Mouse (Mus musculus) ES-Bruce4 (cell line): ENCODE results near the gene Gm17617. TPM values are rescaled to one million over a fixed set of nuclear protein-coding genes. Genes with fewer than 3 reads are reported as not detected.
"Not testable (repeated sequence)": the region's sequence is repeated elsewhere in the genome, so short reads cannot be mapped to it uniquely, and the experiment has no call there.

ENCODE experiments used
- H3K27ac ChIP-seq: 2 replicates; pipeline ENCODE4 v1.5.1; 2012; ENCODE audit warnings: low read length, inconsistent platforms; ENCODE audit not compliant: insufficient read depth
- H3K27me3 ChIP-seq: 2 replicates; pipeline ENCODE4 v1.6.1; 2012; ENCODE audit warnings: mild to moderate bottlenecking, low read length, inconsistent platforms; ENCODE audit not compliant: control insufficient read depth, poor library complexity, insufficient read depth, severe bottlenecking
- H3K36me3 ChIP-seq: 2 replicates; pipeline ENCODE4 v1.6.1; 2012; ENCODE audit warnings: inconsistent platforms, mild to moderate bottlenecking, low read length, moderate library complexity; ENCODE audit not compliant: control insufficient read depth, poor library complexity, insufficient read depth, severe bottlenecking
- H3K4me1 ChIP-seq: one replicate; pipeline ENCODE4 v1.8.1; 2011; ENCODE audit warnings: low read length; ENCODE audit not compliant: control insufficient read depth, insufficient read depth
- H3K4me3 ChIP-seq: 2 replicates; pipeline ENCODE4 v1.5.1; 2011; ENCODE audit warnings: low read depth, mild to moderate bottlenecking, low read length
- H3K9ac ChIP-seq: 2 replicates; pipeline ENCODE4 v1.6.1; 2012; ENCODE audit warnings: low read depth, mild to moderate bottlenecking, inconsistent platforms; ENCODE audit not compliant: poor library complexity, severe bottlenecking
- H3K9me3 ChIP-seq: replicated peaks from 2 replicates; pipeline ENCODE4 v1.6.1; 2012; ENCODE audit warnings: mild to moderate bottlenecking, low read length, inconsistent platforms; ENCODE audit not compliant: control insufficient read depth, poor library complexity, insufficient read depth, severe bottlenecking
- CTCF ChIP-seq: IDR thresholded peaks from one replicate; pipeline ENCODE4 v1.8.1; 2011; ENCODE audit warnings: low read depth, low read length
- EP300 ChIP-seq: IDR thresholded peaks from 2 replicates; pipeline ENCODE4 v1.6.1; 2011; ENCODE audit warnings: low read depth, low read length; ENCODE audit not compliant: insufficient read depth
- POLR2A ChIP-seq: IDR thresholded peaks from one replicate; pipeline ENCODE4 v1.8.1; 2011; ENCODE audit warnings: low read length; ENCODE audit not compliant: insufficient read depth
- polyA plus RNA-seq: library from polyadenylated mRNA; stranded (reverse); fragments of >200 nt; gene quantifications from 2 replicates; pipeline ENCODE4 v1.2.4, GENCODE M21; 2011; ENCODE audit warnings: low read depth; ENCODE audit not compliant: missing spikeins, insufficient read depth, insufficient read length

Gm17617 gene
- polyA plus RNA-seq, 1 experiment: not detected

DNA sequence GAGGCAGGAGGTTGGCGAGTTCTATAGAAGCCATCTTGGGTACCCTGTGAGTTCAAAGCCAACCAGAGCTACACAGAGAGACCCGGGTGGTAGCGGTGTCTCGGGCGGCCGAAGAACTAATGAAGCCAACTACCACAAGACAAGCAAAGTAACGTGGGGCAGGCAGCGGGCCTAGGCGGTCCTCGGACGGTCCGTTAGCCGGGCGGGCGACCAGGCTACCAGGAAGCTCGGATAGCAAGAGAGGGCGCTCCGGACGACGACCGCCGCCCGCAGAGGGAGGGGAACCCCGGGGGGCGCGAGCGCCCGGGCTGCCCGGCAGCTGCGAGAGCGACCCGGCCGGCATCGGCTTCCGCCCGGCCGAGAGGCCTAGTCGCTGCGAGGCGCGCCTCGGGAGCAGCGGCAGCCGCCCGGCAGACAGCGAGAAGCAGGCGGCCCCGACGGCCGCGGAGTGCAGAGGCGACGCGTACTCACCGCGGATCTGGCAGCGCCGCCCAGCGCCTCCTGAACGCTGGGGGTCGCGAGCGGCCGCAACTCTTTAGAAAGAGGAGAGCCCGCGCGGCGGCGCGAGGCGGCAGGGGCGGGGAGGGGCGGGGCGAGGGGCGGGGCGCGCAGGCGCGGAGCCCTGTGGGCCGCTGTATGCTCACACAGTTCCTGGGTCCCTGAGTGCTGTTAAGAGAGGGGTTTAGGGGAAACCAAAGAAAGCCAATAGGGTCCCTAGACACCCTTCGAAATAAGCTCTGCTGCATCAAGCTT, 33.4 kb downstream of the Gm17617 start, which contains the start of gene Uimc1:
Gene Uimc1 (minus strand): TSS at position 575 of the 753 bp plus-strand sequence.
- Histone ChIP-seq H3K27ac (no peak within 1 kb of the TSS), H3K9ac (peak within 1 kb of the TSS; percentile 82), H3K4me3 (peak within 1 kb of the TSS; percentile 74), H3K36me3 (no peaks in the 10 kb centered on the region), H3K9me3 (peaks cover 3% of the 10 kb centered on the region; the same call in 1 of the 2 replicates), H3K4me1 (no peaks in the 10 kb centered on the region), H3K27me3 (no peaks in the 10 kb centered on the region)
- TF ChIP-seq CTCF (peak; percentile 7), POLR2A (no peak)

DNA sequence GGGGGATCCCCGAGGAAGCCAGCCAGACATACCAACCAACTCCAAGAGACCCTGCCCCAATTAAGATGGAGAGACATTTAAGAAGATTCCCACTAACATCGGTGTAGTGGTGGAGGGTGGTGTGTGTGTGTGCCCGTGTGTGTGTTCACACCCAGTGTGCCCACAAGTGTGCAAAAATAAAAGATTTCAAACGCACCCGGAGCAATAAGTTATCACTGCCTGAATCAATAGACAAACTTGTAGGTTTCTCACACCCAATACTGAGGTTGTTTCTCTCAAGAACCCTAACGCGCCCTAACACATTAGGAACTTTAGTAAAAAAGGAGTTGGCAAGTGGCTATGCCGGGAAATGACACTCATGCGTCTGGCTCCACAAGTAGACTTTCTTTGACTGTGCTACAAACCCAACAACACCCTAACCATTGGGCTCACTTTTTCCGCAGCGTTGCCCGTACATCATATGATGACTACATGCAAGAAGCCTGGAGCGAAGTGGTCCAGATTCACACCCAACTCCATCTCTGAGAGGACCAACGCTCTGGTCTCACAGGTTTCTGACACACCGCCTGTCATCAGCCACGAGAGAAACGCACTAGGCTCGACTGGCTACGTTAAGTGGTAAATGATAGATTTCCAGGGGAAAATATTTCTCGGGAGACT, 34.2 kb downstream of the Gm17617 start:
- peak overlapping the region; percentile 74 for H3K4me3 ChIP-seq
- no peaks in the 10 kb centered on the region for H3K27me3 ChIP-seq
- no peaks in the 10 kb centered on the region for H3K36me3 ChIP-seq
- no peak for TF ChIP-seq CTCF
- no peak for TF ChIP-seq EP300
- TF ChIP-seq POLR2A: no peak
- peaks cover 3% of the 10 kb centered on the region; the same call in 1 of the 2 replicates for H3K9me3 ChIP-seq
- no peak overlapping the region for H3K27ac ChIP-seq
- H3K9ac ChIP-seq: peak overlapping the region; percentile 82
- no peaks in the 10 kb centered on the region for H3K4me1 ChIP-seq

DNA sequence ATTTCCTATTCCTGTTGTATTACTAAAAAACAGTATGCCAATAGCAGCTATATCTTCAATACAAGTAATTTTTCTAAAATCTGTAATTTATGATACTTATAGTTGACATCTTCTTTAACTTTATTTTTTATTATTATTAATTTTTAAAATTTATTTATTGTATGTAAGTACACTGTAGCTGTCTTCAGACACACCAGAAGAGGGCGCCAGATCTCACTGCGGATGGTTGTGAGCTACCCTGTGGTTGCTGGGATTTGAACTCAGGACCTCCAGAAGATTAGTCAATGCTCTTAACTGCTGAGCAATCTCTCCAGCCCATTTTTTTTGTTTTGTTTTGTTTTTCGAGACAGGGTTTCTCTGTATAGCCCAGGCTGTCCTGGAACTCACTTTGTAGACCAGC, 35.5 kb downstream of the Gm17617 start:
- H3K9me3 ChIP-seq, H3K9ac ChIP-seq, H3K36me3 ChIP-seq, H3K4me3 ChIP-seq, H3K4me1 ChIP-seq, H3K27me3 ChIP-seq, H3K27ac ChIP-seq: not testable (repeated sequence)
- TF ChIP-seq CTCF: peak; percentile 10

DNA sequence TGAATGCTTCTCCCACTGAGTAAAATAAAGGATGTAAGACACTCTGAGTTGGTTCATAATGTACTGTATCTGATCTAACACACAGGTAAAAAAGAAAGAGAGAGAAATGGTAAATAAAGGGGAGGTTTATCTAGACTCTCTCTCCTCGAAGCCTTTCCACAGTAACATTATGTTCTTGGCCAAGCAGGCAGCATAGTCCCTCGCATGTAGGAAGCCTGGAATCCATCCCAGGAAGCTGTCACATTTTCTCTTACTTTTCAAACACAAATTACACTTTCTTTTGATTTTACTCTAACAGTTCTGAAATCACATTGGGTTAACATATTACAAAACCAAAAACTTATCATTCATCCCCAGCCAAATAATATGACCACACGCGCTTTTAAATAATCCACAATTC, 40.8 kb downstream of the Gm17617 start:
- Histone ChIP-seq H3K4me1 (no peaks in the 10 kb centered on the region), H3K9ac (no peak overlapping the region), H3K27me3 (no peaks in the 10 kb centered on the region), H3K9me3 (no peaks in the 10 kb centered on the region), H3K36me3 (peaks cover 5% of the 10 kb centered on the region), H3K27ac (no peak overlapping the region), H3K4me3 (no peak overlapping the region)
- no peak for TF ChIP-seq POLR2A
- TF ChIP-seq CTCF: no peak
- TF ChIP-seq EP300: no peak

Other genes starting within 250 kb of the Gm17617 start
- 0.66 and 2.8 TPM in 2 replicates for gene Unc5a, start 184.1 kb downstream of the Gm17617 start, polyA plus RNA-seq
- not detected in 2 replicates for gene Hk3, start 112.2 kb downstream of the Gm17617 start, polyA plus RNA-seq
- 29.8 and 29.9 TPM in 2 replicates for gene Uimc1, start 33.2 kb downstream of the Gm17617 start, polyA plus RNA-seq
- 37.0 and 38.2 TPM in 2 replicates for gene Zfp346, start 28.2 kb downstream of the Gm17617 start, polyA plus RNA-seq
- gene Fgfr4, start 19.1 kb upstream of the Gm17617 start, polyA plus RNA-seq: 0.93 and 1.0 TPM in 2 replicates
- gene Nsd1, start 76.2 kb upstream of the Gm17617 start, polyA plus RNA-seq: 162 TPM in 2 replicates
- 230 and 234 TPM in 2 replicates for gene Prelid1, start 187.0 kb upstream of the Gm17617 start, polyA plus RNA-seq
- 40.5 and 42.8 TPM in 2 replicates for gene Rab24, start 188.4 kb upstream of the Gm17617 start, polyA plus RNA-seq
- gene Mxd3, start 196.3 kb upstream of the Gm17617 start, polyA plus RNA-seq: 5.1 and 6.5 TPM in 2 replicates
- gene Lman2, start 229.2 kb upstream of the Gm17617 start, polyA plus RNA-seq: 38.5 and 45.2 TPM in 2 replicates
- 2.8 and 3.6 TPM in 2 replicates for gene Rgs14, start 236.2 kb upstream of the Gm17617 start, polyA plus RNA-seq